Mouse (Mus musculus) neural tube, embryonic 11.5 days (tissue): ENCODE data around the gene Macrod2. TPM values are rescaled to one million over a fixed set of nuclear protein-coding genes. Genes with fewer than 3 reads are reported as not detected.

Source experiments
- ATAC-seq: fragments of 200-750 bp; cut with Nextera tagmentation; 2 replicates; pipeline ENCODE4 v1.8.0; 2017; ENCODE audit warnings: moderate number of reproducible peaks, mild to moderate bottlenecking, moderate TSS enrichment, moderate library complexity; ENCODE audit not compliant: insufficient read depth, low FRiP score, low TSS enrichment
- DNase-seq: peaks from one replicate; pipeline ENCODE4 v3.0.0-alpha.2; 2015; ENCODE audit warnings: low spot score
- H3K27ac ChIP-seq: fragments of 300-500 bp; sonication (generic); 2 replicates; pipeline ENCODE4 v1.5.1; 2014; ENCODE audit warnings: low read depth, mild to moderate bottlenecking, low read length
- H3K27me3 ChIP-seq: fragments of 300-500 bp; sonication (generic); 2 replicates; pipeline ENCODE4 v1.6.1; 2014; ENCODE audit warnings: mild to moderate bottlenecking, low read length, mixed read lengths; ENCODE audit not compliant: control insufficient read depth, insufficient read depth
- H3K36me3 ChIP-seq: fragments of 300-500 bp; sonication (generic); 2 replicates; pipeline ENCODE4 v1.6.1; 2014; ENCODE audit warnings: mild to moderate bottlenecking, low read length, moderate library complexity, mixed read lengths; ENCODE audit not compliant: control insufficient read depth, insufficient read depth
- H3K4me1 ChIP-seq: fragments of 300-500 bp; sonication (generic); 2 replicates; pipeline ENCODE4 v1.6.1; 2014; ENCODE audit warnings: low read length, mixed read lengths; ENCODE audit not compliant: control insufficient read depth, insufficient read depth
- H3K4me2 ChIP-seq: fragments of 300-500 bp; sonication (generic); 2 replicates; pipeline ENCODE4 v1.6.1; 2014; ENCODE audit warnings: low read depth, mild to moderate bottlenecking, moderate library complexity
- H3K4me3 ChIP-seq: fragments of 300-500 bp; sonication (generic); 2 replicates; pipeline ENCODE4 v1.5.1; 2014; ENCODE audit warnings: low read depth, low read length
- H3K9ac ChIP-seq: fragments of 300-500 bp; sonication (generic); 2 replicates; pipeline ENCODE4 v1.6.1; 2014; ENCODE audit warnings: mild to moderate bottlenecking, low read length
- H3K9me3 ChIP-seq: fragments of 300-500 bp; sonication (generic); 2 replicates; pipeline ENCODE4 v1.6.1; 2016; ENCODE audit warnings: low read length; ENCODE audit not compliant: control insufficient read depth
- WGBS: fragments of 180-500 bp; shearing (Covaris S2); extraction: QIAGEN DNeasy Blood & Tissue Kit; methylation state at CpG from one replicate; pipeline ENCODE4 v1.1.7; 2014; 5-methylcytosine and 5-hydroxymethylcytosine counted together
- polyA plus RNA-seq: library from polyadenylated mRNA; unstranded; fragments of >200 nt; fragmentation: Nextera tagmentation; extraction: Ambion mirVana; gene quantifications from 2 replicates; pipeline ENCODE4 v1.2.1, GENCODE M21; 2014

The Macrod2 gene
- polyA plus RNA-seq, 1 experiment from 2014 or later = 46.0 TPM

- H3K27ac ChIP-seq = no peak overlapping the region
- no peak overlapping the region for H3K4me3 ChIP-seq
- H3K27me3 ChIP-seq = no peaks in the 10 kb centered on the region
- no peak overlapping the region for H3K9ac ChIP-seq
- ATAC-seq (no peak), DNase-seq (no peak)
- H3K4me2 ChIP-seq = no peak overlapping the region
- H3K36me3 ChIP-seq = no peaks in the 10 kb centered on the region
- no peaks in the 10 kb centered on the region for H3K4me1 ChIP-seq
- 86% methylated on average over 2 of the region's 2 CpGs for WGBS
- no peaks in the 10 kb centered on the region for H3K9me3 ChIP-seq
These were observed 1481.8 kb downstream of the Macrod2 start for GRCm38 (mm10) chr2:141876958-141877357.

- Histone ChIP-seq H3K27ac (no peak overlapping the region), H3K9ac (no peak overlapping the region), H3K4me2 (no peak overlapping the region), H3K27me3 (no peaks in the 10 kb centered on the region), H3K9me3 (no peaks in the 10 kb centered on the region), H3K4me1 (no peaks in the 10 kb centered on the region), H3K4me3 (no peak overlapping the region), H3K36me3 (no peaks in the 10 kb centered on the region)
- DNase-seq (no peak), ATAC-seq (no peak)
- 79% methylated on average over 1 of the region's 1 CpGs for WGBS
These were observed 1483.4 kb downstream of the Macrod2 start for GRCm38 (mm10) chr2:141878473-141878872.

GRCm38 (mm10) chr2:141879711-141880110, 1484.6 kb downstream of the Macrod2 start:
- no peaks in the 10 kb centered on the region for H3K27me3 ChIP-seq
- H3K36me3 ChIP-seq = no peaks in the 10 kb centered on the region
- DNase-seq (no peak), ATAC-seq (no peak)
- H3K4me3 ChIP-seq = no peak overlapping the region
- no peak overlapping the region for H3K4me2 ChIP-seq
- 64% methylated on average over 9 of the region's 9 CpGs for WGBS
- no peaks in the 10 kb centered on the region for H3K9me3 ChIP-seq
- no peak overlapping the region for H3K9ac ChIP-seq
- H3K4me1 ChIP-seq = no peaks in the 10 kb centered on the region
- H3K27ac ChIP-seq = no peak overlapping the region

- Histone ChIP-seq H3K36me3 (no peaks in the 10 kb centered on the region), H3K9ac (no peak overlapping the region), H3K4me1 (no peaks in the 10 kb centered on the region), H3K4me2 (no peak overlapping the region), H3K27ac (no peak overlapping the region), H3K27me3 (no peaks in the 10 kb centered on the region), H3K9me3 (no peaks in the 10 kb centered on the region), H3K4me3 (no peak overlapping the region)
- 52% methylated on average over 11 of the region's 11 CpGs for WGBS
- ATAC-seq (no peak), DNase-seq (no peak)
These were observed 1491.8 kb downstream of the Macrod2 start for GRCm38 (mm10) chr2:141886694-141887474.

- no peaks in the 10 kb centered on the region for H3K4me1 ChIP-seq
- H3K9me3 ChIP-seq = no peaks in the 10 kb centered on the region
- no peaks in the 10 kb centered on the region for H3K27me3 ChIP-seq
- WGBS = 91% methylated on average over 2 of the region's 2 CpGs
- H3K27ac ChIP-seq = no peak overlapping the region
- no peak overlapping the region for H3K4me3 ChIP-seq
- ATAC-seq (no peak), DNase-seq (no peak)
- no peak overlapping the region for H3K9ac ChIP-seq
- no peak overlapping the region for H3K4me2 ChIP-seq
- H3K36me3 ChIP-seq = no peaks in the 10 kb centered on the region
These were observed 1494.4 kb downstream of the Macrod2 start for GRCm38 (mm10) chr2:141889497-141889896.

GRCm38 (mm10) chr2:141897951-141898350, 1502.8 kb downstream of the Macrod2 start:
- no peaks in the 10 kb centered on the region for H3K27me3 ChIP-seq
- no peak overlapping the region for H3K27ac ChIP-seq
- no peak overlapping the region for H3K9ac ChIP-seq
- no peaks in the 10 kb centered on the region for H3K4me1 ChIP-seq
- H3K4me2 ChIP-seq = no peak overlapping the region
- ATAC-seq (no peak), DNase-seq (no peak)
- no peaks in the 10 kb centered on the region for H3K9me3 ChIP-seq
- H3K4me3 ChIP-seq = no peak overlapping the region
- no peaks in the 10 kb centered on the region for H3K36me3 ChIP-seq

GRCm38 (mm10) chr2:141911831-141912447, 1516.8 kb downstream of the Macrod2 start:
- Histone ChIP-seq H3K27me3 (no peaks in the 10 kb centered on the region), H3K4me3 (no peak overlapping the region), H3K4me2 (no peak overlapping the region), H3K9ac (no peak overlapping the region), H3K4me1 (no peaks in the 10 kb centered on the region), H3K27ac (no peak overlapping the region), H3K9me3 (no peaks in the 10 kb centered on the region), H3K36me3 (no peaks in the 10 kb centered on the region)
- DNase-seq = no peak
- 66% methylated on average over 6 of the region's 6 CpGs for WGBS
- ATAC-seq = no peak

GRCm38 (mm10) chr2:141913486-141913885, 1518.4 kb downstream of the Macrod2 start:
- no peak overlapping the region for H3K4me3 ChIP-seq
- H3K27me3 ChIP-seq = no peaks in the 10 kb centered on the region
- H3K27ac ChIP-seq = no peak overlapping the region
- H3K36me3 ChIP-seq = no peaks in the 10 kb centered on the region
- H3K4me2 ChIP-seq = no peak overlapping the region
- ATAC-seq (no peak), DNase-seq (no peak)
- no peaks in the 10 kb centered on the region for H3K9me3 ChIP-seq
- H3K4me1 ChIP-seq = no peaks in the 10 kb centered on the region
- 71% methylated on average over 3 of the region's 3 CpGs for WGBS
- H3K9ac ChIP-seq = no peak overlapping the region

DNA sequence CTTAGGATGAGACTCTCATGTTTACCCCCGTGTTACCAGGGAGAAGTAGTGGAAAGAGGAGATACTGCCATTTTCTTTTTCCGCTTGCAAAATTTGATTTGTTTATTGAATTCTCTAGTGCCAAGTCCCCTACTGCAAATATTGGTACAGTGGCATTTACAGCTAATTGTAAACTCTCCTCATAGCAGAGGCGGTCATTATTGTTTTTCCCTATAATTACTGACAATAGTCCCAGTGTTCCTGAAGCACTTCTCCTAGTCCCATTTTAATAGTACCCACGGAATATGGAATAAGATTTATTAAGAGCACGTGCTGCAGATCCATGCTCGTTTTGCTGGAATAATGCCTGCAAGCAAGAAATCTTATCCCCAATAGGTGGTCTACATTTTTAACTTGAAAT, 1518.8 kb downstream of the Macrod2 start:
- DNase-seq (no peak), ATAC-seq (no peak)
- H3K4me2 ChIP-seq = no peak overlapping the region
- no peak overlapping the region for H3K27ac ChIP-seq
- H3K36me3 ChIP-seq = no peaks in the 10 kb centered on the region
- no peaks in the 10 kb centered on the region for H3K4me1 ChIP-seq
- H3K4me3 ChIP-seq = no peak overlapping the region
- WGBS = 80% methylated on average over 6 of the region's 6 CpGs
- no peaks in the 10 kb centered on the region for H3K9me3 ChIP-seq
- no peaks in the 10 kb centered on the region for H3K27me3 ChIP-seq
- no peak overlapping the region for H3K9ac ChIP-seq
